Mouse (Mus musculus) layer of hippocampus, postnatal 14 days (tissue): ENCODE results near the gene Acat3. TPM values are rescaled to one million over a fixed set of nuclear protein-coding genes. Genes with fewer than 3 reads are reported as not detected.

Source experiments
- total RNA-seq, 2 experiments: library from RNA; stranded (reverse); gene quantifications; 2 replicates each; pipeline ENCODE4 v1.2.3; 2021

The Acat3 gene
- total RNA-seq, 2 experiments from 2014 or later: 2.7 to 3.3 TPM

Other genes starting within 250 kb of the Acat3 start
- 10 to 100 TPM; 28.1 TPM for gene Igf2r, start 170.9 kb downstream of the Acat3 start, total RNA-seq
- gene Mas1, start 72.5 kb downstream of the Acat3 start, total RNA-seq: 10 to 100 TPM; 41.6 to 52.1 TPM
- gene Mrgprh, start 64.6 kb downstream of the Acat3 start, total RNA-seq: not detected
- 1 to 10 TPM; 1.6 to 2.4 TPM for gene Pnldc1, start 30.4 kb downstream of the Acat3 start, total RNA-seq
- gene Tcp1, start 24.9 kb downstream of the Acat3 start, total RNA-seq: 100 to 1,000 TPM; 185 to 193 TPM
- gene Mrpl18, start 24.3 kb downstream of the Acat3 start, total RNA-seq: 10 to 100 TPM; 48.8 to 56.4 TPM
- gene Acat2, start 20.1 kb upstream of the Acat3 start, total RNA-seq: 10 to 100 TPM; 82.4 to 85.9 TPM
- 10 to 100 TPM; 53.2 to 54.3 TPM for gene Wtap, start 53.6 kb upstream of the Acat3 start, total RNA-seq
- gene Sod2, start 66.2 kb upstream of the Acat3 start, total RNA-seq: 100 to 1,000 TPM; 246 to 247 TPM
- not detected for gene Gpr31b, start 111.7 kb upstream of the Acat3 start, total RNA-seq
- gene Tcp10b, start 120.5 kb upstream of the Acat3 start, total RNA-seq: under 1 TPM; 0.60 to 0.83 TPM
- under 1 TPM in 1 of 2 experiments, not detected in 1; 0.12 TPM for gene Unc93a, start 191.2 kb upstream of the Acat3 start, total RNA-seq